23 mouse cellular contexts compared by ENCODE assay signal in the genomic region with DNA sequence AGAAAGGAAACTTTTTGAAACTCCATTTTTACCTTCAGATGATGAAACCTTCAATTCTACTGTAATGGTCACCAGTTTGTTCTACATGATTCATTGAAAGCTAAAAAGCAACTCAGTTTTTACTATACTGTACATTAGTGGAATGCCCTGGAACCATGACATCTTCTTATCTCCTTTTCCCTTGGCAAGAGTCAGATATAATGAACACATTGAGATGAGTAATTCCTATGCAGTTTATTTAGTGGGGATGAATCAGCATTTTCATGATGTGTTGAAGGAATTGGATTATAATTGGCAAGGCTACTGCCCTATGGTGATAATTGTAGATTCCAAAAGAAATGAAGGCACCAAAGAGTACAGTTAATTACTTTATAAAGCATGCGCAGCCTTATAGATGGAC.
DNase-seq lines count a peak whose midpoint lies in the region; TF ChIP-seq lines count a peak whose summit lies in the region.
"Had no signal": no experiment of that assay in that cellular context is flagged by ENCODE, and none has a peak within 500 bp of the region (broad histone marks: within the 10 kb centered on the region; RNA-seq: fewer than 3 reads in every experiment).

No protein-coding gene starts in this region.

- no peaks in the 10 kb centered on the region for H3K79me2 ChIP-seq in C2C12 (ENCODE audit: control insufficient read depth, insufficient read depth)
- no peaks in the 10 kb centered on the region for H3K79me2 ChIP-seq in myocyte (ENCODE audit: control insufficient read depth, insufficient read depth)

- TF ChIP-seq POLR2A in myocyte (IDR thresholded peaks at IDR 0.05; ENCODE audit: insufficient read length, low read depth), result no peak

- peak; percentile 46 for DNase-seq in 3134 (ENCODE audit: extremely low read depth, insufficient read length, low spot score)
- peak; percentile 64 for DNase-seq in NIH3T3 (ENCODE audit: low read depth)
- DNase-seq in gastrocnemius, adult 8-10 months (ENCODE audit: low spot score in 2 of 2), result no peak
- no peak for DNase-seq in kidney, adult 11 months
- no peak for DNase-seq in kidney, postnatal 10 days
- DNase-seq: adrenal gland, adult 2 months; adrenal gland, postnatal 10 days; adrenal gland, postnatal 25 days; B cell, adult 2 months; cerebellum, adult 11 months; cerebellum, adult 18-20 months; cerebellum, adult 8-10 months; cerebellum, adult 9-11 months; cerebellum, postnatal 14 days; cerebellum, postnatal 36 days; embryo, embryonic 11 days; forebrain, postnatal 0 days had no signal

- no peak overlapping the region for H3K4me3 ChIP-seq in C2C12 (ENCODE audit: insufficient read depth, poor library complexity, severe bottlenecking)
- H3K4me3 ChIP-seq in myocyte, result no peak overlapping the region
- H3K4me3 ChIP-seq: embryonic facial prominence, embryonic 13.5 days; embryonic facial prominence, embryonic 15.5 days; forebrain, embryonic 13.5 days; forebrain, embryonic 15.5 days had no signal

- no peaks in the 10 kb centered on the region for H3K79me3 ChIP-seq in C2C12 (ENCODE audit: low read depth)

- no peaks in the 10 kb centered on the region for H3K27me3 ChIP-seq in C2C12 (ENCODE audit: control insufficient read depth, insufficient read depth, insufficient read length)
- H3K27me3 ChIP-seq in myocyte (ENCODE audit: control insufficient read depth, insufficient read depth, insufficient read length), result no peaks in the 10 kb centered on the region
- H3K27me3 ChIP-seq: embryonic facial prominence, embryonic 13.5 days; embryonic facial prominence, embryonic 15.5 days; forebrain, embryonic 13.5 days; forebrain, embryonic 15.5 days had no signal

- TF ChIP-seq CTCF in C2C12 (IDR thresholded peaks at IDR 0.05; ENCODE audit: control insufficient read depth, insufficient read depth, insufficient read length), result no peak

- H3K36me3 ChIP-seq in C2C12 (ENCODE audit: control insufficient read depth, insufficient read depth) (no peaks in the 10 kb centered on the region), myocyte (ENCODE audit: control insufficient read depth, insufficient read depth) (no peaks in the 10 kb centered on the region)
- H3K36me3 ChIP-seq: embryonic facial prominence, embryonic 13.5 days; embryonic facial prominence, embryonic 15.5 days; forebrain, embryonic 15.5 days had no signal

- no peak overlapping the region for H3ac ChIP-seq in C2C12 (ENCODE audit: control insufficient read depth, insufficient read length, low read depth)
- no peak overlapping the region for H3ac ChIP-seq in myocyte (ENCODE audit: control insufficient read depth, insufficient read length)

- no peak overlapping the region for H3K4me2 ChIP-seq in myocyte (ENCODE audit: low read depth)
- H3K4me2 ChIP-seq: embryonic facial prominence, embryonic 13.5 days; embryonic facial prominence, embryonic 15.5 days; forebrain, embryonic 13.5 days; forebrain, embryonic 15.5 days had no signal

TF ChIP-seq in C2C12, 6 proteins besides CTCF, POLR2A, EP300 and RAD21:
- peak; percentile 99 for TF ChIP-seq FOSL1 (IDR thresholded peaks at IDR 0.05; ENCODE audit: insufficient read depth, low read length, poor library complexity, severe bottlenecking)
- TF ChIP-seq CEBPB (IDR thresholded peaks at IDR 0.05; ENCODE audit: low read depth), result no peak
- TF ChIP-seq MAX (IDR thresholded peaks at IDR 0.05), result peak; percentile 42

TF ChIP-seq in myocyte, 11 proteins besides CTCF, POLR2A, EP300 and RAD21:
- TF ChIP-seq REST (IDR thresholded peaks at IDR 0.05; ENCODE audit: insufficient read depth, insufficient read length) (no peak), CEBPB (IDR thresholded peaks at IDR 0.05; ENCODE audit: insufficient read depth, poor library complexity, severe bottlenecking) (0 out of 2 replicates have a peak, but pooled peaks have one; percentile 7), MYOG (IDR thresholded peaks at IDR 0.05; ENCODE audit: control insufficient read depth in 1 of 3, insufficient read depth in 1 of 3, insufficient read length in 2 of 3, low read depth in 2 of 3) (no peak)

Comparison
In these comparisons a context has a peak if more than half of its experiments do, and no peak if none do; other contexts are left out.
1. DNase-seq: peak in 3134 (single experiment) and NIH3T3 (single experiment); none in gastrocnemius, adult 8-10 months (0 of 2), kidney, adult 11 months (single experiment) and kidney, postnatal 10 days (single experiment).